Mouse (Mus musculus) hindbrain, postnatal 0 days (tissue): ENCODE measurements around the gene Gins2. TPM values are rescaled to one million over a fixed set of nuclear protein-coding genes. Genes with fewer than 3 reads are reported as not detected.

Experiments
- ATAC-seq: fragments of 200-750 bp; cut with Nextera tagmentation; 2 replicates; pipeline ENCODE4 v1.8.0; 2017; ENCODE audit warnings: mild to moderate bottlenecking, moderate TSS enrichment, moderate library complexity
- DNase-seq: peaks from one replicate; pipeline ENCODE4 v3.0.0-alpha.2; 2015; ENCODE audit warnings: low spot score
- H3K27ac ChIP-seq: fragments of 300-500 bp; sonication (generic); 2 replicates; pipeline ENCODE4 v1.5.1; 2014; ENCODE audit warnings: mild to moderate bottlenecking
- H3K27me3 ChIP-seq: fragments of 300-500 bp; sonication (generic); 2 replicates; pipeline ENCODE4 v1.6.1; 2014; ENCODE audit warnings: low read length, mixed read lengths; ENCODE audit not compliant: insufficient read depth
- H3K36me3 ChIP-seq: fragments of 300-500 bp; sonication (generic); 2 replicates; pipeline ENCODE4 v1.6.1; 2014; ENCODE audit warnings: low read length, mixed read lengths; ENCODE audit not compliant: insufficient read depth
- H3K4me1 ChIP-seq: fragments of 300-500 bp; sonication (generic); 2 replicates; pipeline ENCODE4 v1.6.1; 2014; ENCODE audit warnings: antibody characterized with exemption, low read length, mixed read lengths; ENCODE audit not compliant: insufficient read depth
- H3K4me2 ChIP-seq: fragments of 300-500 bp; sonication (generic); 2 replicates; pipeline ENCODE4 v1.6.1; 2014; ENCODE audit warnings: low read depth, mild to moderate bottlenecking, low read length, moderate library complexity, mixed read lengths
- H3K4me3 ChIP-seq: fragments of 300-500 bp; sonication (generic); 2 replicates; pipeline ENCODE4 v1.5.1; 2014; ENCODE audit warnings: low read length
- H3K9ac ChIP-seq: fragments of 300-500 bp; sonication (generic); replicated peaks from 2 replicates; pipeline ENCODE4 v1.6.1; 2014; ENCODE audit warnings: mild to moderate bottlenecking, low read length, moderate library complexity, mixed read lengths
- H3K9me3 ChIP-seq: fragments of 300-500 bp; sonication (generic); 2 replicates; pipeline ENCODE4 v1.6.1; 2016; ENCODE audit warnings: low read length, mixed read lengths
- CTCF ChIP-seq: IDR thresholded peaks from 2 replicates; pipeline ENCODE4 v1.5.1; 2016; ENCODE audit warnings: antibody characterized with exemption, control low read depth, low read depth
- WGBS: fragments of 180-500 bp; shearing (Covaris S2); extraction: QIAGEN DNeasy Blood & Tissue Kit; methylation state at CpG from one replicate; pipeline ENCODE4 v1.1.7; 2014; 5-methylcytosine and 5-hydroxymethylcytosine counted together
- polyA plus RNA-seq: library from polyadenylated mRNA; unstranded; fragments of >200 nt; fragmentation: Nextera tagmentation; extraction: Ambion mirVana; gene quantifications from 2 replicates; pipeline ENCODE4 v1.2.1, GENCODE M21; 2015
- total RNA-seq: library from RNA; depleted of rRNA; stranded (reverse); fragments of >200 nt; gene quantifications from 2 replicates; pipeline ENCODE4 v1.2.3, GENCODE M21; 2014

The Gins2 gene
- total and polyA plus RNA-seq, 2 experiments from 2014 or later = 12.3 to 20.6 TPM

- DNase-seq (no peak), ATAC-seq (no peak)
- peak overlapping the region; percentile 48; the same call in 1 of the 2 replicates for H3K4me3 ChIP-seq
- H3K27me3 ChIP-seq = no peaks in the 10 kb centered on the region
- H3K27ac ChIP-seq = 0 out of 2 replicates have a peak overlapping the region, but pooled peaks have one; percentile 16
- 58% methylated on average over 2 of the region's 2 CpGs for WGBS
- no peaks in the 10 kb centered on the region for H3K36me3 ChIP-seq
- H3K4me1 ChIP-seq = peaks cover 4% of the 10 kb centered on the region; the same call in 1 of the 2 replicates
- H3K9me3 ChIP-seq = no peaks in the 10 kb centered on the region
- H3K9ac ChIP-seq = no peak overlapping the region
- TF ChIP-seq CTCF = no peak
- peak overlapping the region; percentile 90 for H3K4me2 ChIP-seq
Measured at GRCm38 (mm10) chr8:120589921-120590320, 817 bp upstream of the Gins2 start.

GRCm38 (mm10) chr8:120585521-120585920, 3.6 kb downstream of the Gins2 start:
- no peaks in the 10 kb centered on the region for H3K27me3 ChIP-seq

GRCm38 (mm10) chr8:120581811-120582210, 7.3 kb downstream of the Gins2 start:
- no peak overlapping the region for H3K4me2 ChIP-seq
- TF ChIP-seq CTCF = no peak
- ATAC-seq (peak; percentile 30), DNase-seq (no peak)
- WGBS = 66% methylated on average over 8 of the region's 8 CpGs
- H3K27ac ChIP-seq = peak overlapping the region; percentile 48; the same call in 1 of the 2 replicates
- peaks cover 23% of the 10 kb centered on the region for H3K36me3 ChIP-seq
- H3K4me3 ChIP-seq = no peak overlapping the region
- H3K4me1 ChIP-seq = no peaks in the 10 kb centered on the region
- no peak overlapping the region for H3K9ac ChIP-seq
- no peaks in the 10 kb centered on the region for H3K27me3 ChIP-seq
- H3K9me3 ChIP-seq = no peaks in the 10 kb centered on the region

More at GRCm38 (mm10) chr8:120585521-120585920, 3.6 kb downstream of the Gins2 start:
- no peak overlapping the region for H3K4me2 ChIP-seq
- 93% methylated on average over 10 of the region's 10 CpGs for WGBS
- no peak for DNase-seq
- H3K36me3 ChIP-seq = no peaks in the 10 kb centered on the region
- TF ChIP-seq CTCF = no peak
- no peak overlapping the region for H3K9ac ChIP-seq
- no peak for ATAC-seq
- no peak overlapping the region for H3K27ac ChIP-seq
- H3K9me3 ChIP-seq = no peaks in the 10 kb centered on the region
- H3K4me3 ChIP-seq = no peak overlapping the region
- H3K4me1 ChIP-seq = no peaks in the 10 kb centered on the region

GRCm38 (mm10) chr8:120581329-120581728, 7.8 kb downstream of the Gins2 start:
- H3K27me3 ChIP-seq = no peaks in the 10 kb centered on the region
- no peak for TF ChIP-seq CTCF
- H3K27ac ChIP-seq = peak overlapping the region; percentile 48; the same call in 1 of the 2 replicates
- peaks cover 27% of the 10 kb centered on the region for H3K36me3 ChIP-seq
- ATAC-seq (no peak), DNase-seq (no peak)
- no peaks in the 10 kb centered on the region for H3K4me1 ChIP-seq
- H3K4me2 ChIP-seq = no peak overlapping the region
- H3K4me3 ChIP-seq = no peak overlapping the region
- H3K9me3 ChIP-seq = no peaks in the 10 kb centered on the region
- WGBS = 76% methylated on average over 12 of the region's 12 CpGs
- no peak overlapping the region for H3K9ac ChIP-seq

GRCm38 (mm10) chr8:120580336-120581000, 8.6 kb downstream of the Gins2 start:
- H3K9me3 ChIP-seq = no peaks in the 10 kb centered on the region
- H3K9ac ChIP-seq = no peak overlapping the region
- no peaks in the 10 kb centered on the region for H3K27me3 ChIP-seq
- peaks cover 36% of the 10 kb centered on the region for H3K36me3 ChIP-seq
- no peak overlapping the region for H3K27ac ChIP-seq
- no peak for TF ChIP-seq CTCF
- H3K4me3 ChIP-seq = no peak overlapping the region
- DNase-seq (no peak), ATAC-seq (no peak)
- 90% methylated on average over 8 of the region's 8 CpGs for WGBS
- no peak overlapping the region for H3K4me2 ChIP-seq
- no peaks in the 10 kb centered on the region for H3K4me1 ChIP-seq

GRCm38 (mm10) chr8:120577821-120578220, 11.3 kb downstream of the Gins2 start:
- no peak for DNase-seq
- Histone ChIP-seq H3K27ac (0 out of 2 replicates have a peak overlapping the region, but pooled peaks have one; percentile 11), H3K4me1 (no peaks in the 10 kb centered on the region), H3K4me3 (no peak overlapping the region), H3K9ac (no peak overlapping the region), H3K4me2 (no peak overlapping the region), H3K27me3 (no peaks in the 10 kb centered on the region), H3K36me3 (peaks cover 61% of the 10 kb centered on the region), H3K9me3 (no peaks in the 10 kb centered on the region)
- TF ChIP-seq CTCF = no peak; the same call in 1 of the 2 replicates
- WGBS = 56% methylated on average over 17 of the region's 17 CpGs
- no peak; the same call in 1 of the 2 replicates for ATAC-seq

- ATAC-seq = no peak
- no peak overlapping the region for H3K4me2 ChIP-seq
- TF ChIP-seq CTCF = no peak
- no peak overlapping the region for H3K9ac ChIP-seq
- peaks cover 73% of the 10 kb centered on the region for H3K36me3 ChIP-seq
- WGBS = 65% methylated on average over 9 of the region's 9 CpGs
- no peaks in the 10 kb centered on the region for H3K9me3 ChIP-seq
- no peak overlapping the region for H3K4me3 ChIP-seq
- no peaks in the 10 kb centered on the region for H3K27me3 ChIP-seq
- H3K27ac ChIP-seq = no peak overlapping the region
- no peaks in the 10 kb centered on the region for H3K4me1 ChIP-seq
- DNase-seq = no peak
Measured at GRCm38 (mm10) chr8:120575801-120576200, 13.3 kb downstream of the Gins2 start.
